Mouse (Mus musculus): ENCODE measurements around the gene Gbp7. TPM values are rescaled to one million over a fixed set of nuclear protein-coding genes. Genes with fewer than 3 reads are reported as not detected.

Gene Gbp7
- total and polyA plus RNA-seq, 3 experiments, result 1.9 to 3.9 TPM; not detected in 1

DNA sequence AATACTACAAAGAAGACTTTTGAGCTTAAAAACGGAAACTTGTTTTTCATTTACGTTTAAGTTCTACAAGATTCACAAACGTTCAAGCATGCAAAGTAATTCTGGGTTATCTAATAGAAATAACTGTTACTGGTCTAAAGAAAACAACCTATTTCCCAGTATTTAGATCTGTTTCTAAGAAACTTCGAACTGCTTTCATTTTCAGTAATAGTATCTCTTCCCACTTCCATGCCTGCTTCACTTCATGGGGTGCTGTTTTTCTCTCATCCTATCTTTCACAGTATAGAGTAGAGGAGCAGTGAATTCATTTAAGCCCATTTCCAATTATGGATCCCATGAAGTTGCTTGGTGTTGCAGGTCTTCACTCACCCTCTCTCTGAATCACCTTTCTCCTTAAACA lies 48.2 kb downstream of the Gbp7 start:
- no peak for TF ChIP-seq KAT2A (conservative IDR thresholded peaks at IDR 0.05; ENCODE audit: low read depth, low read length)
- TF ChIP-seq POLR2AphosphoS5 (IDR thresholded peaks at IDR 0.05; ENCODE audit: borderline replicate concordance, low read depth, low read length), result no peak
- TF ChIP-seq GABPA (IDR thresholded peaks at IDR 0.05; ENCODE audit: low read depth, low read length), result no peak
- TF ChIP-seq USF2 (IDR thresholded peaks at IDR 0.05; ENCODE audit: borderline replicate concordance in 1 of 2, insufficient read depth in 1 of 2, low read depth in 1 of 2, low read length in 2 of 2), result no peak
- TF ChIP-seq TAL1 (IDR thresholded peaks at IDR 0.05; ENCODE audit: low read length), result no peak
- TF ChIP-seq ZC3H11A (IDR thresholded peaks at IDR 0.05; ENCODE audit: low read depth, low read length), result no peak
- no peak for TF ChIP-seq BHLHE40 (IDR thresholded peaks at IDR 0.05; ENCODE audit: borderline replicate concordance, low read depth, low read length)
- TF ChIP-seq RAD21 (IDR thresholded peaks at IDR 0.05; ENCODE audit: low read depth, low read length), result no peak
- Histone ChIP-seq H3K79me2 (ENCODE audit: control insufficient read depth, insufficient read depth, low read length, poor library complexity) (no peaks in the 10 kb centered on the region), H3K9me3 (replicated peaks; ENCODE audit: insufficient read depth, low read length) (no peaks in the 10 kb centered on the region), H3K9ac (ENCODE audit: control insufficient read depth, low read depth, low read length, poor library complexity, severe bottlenecking) (no peak overlapping the region), H3K27ac (ENCODE audit: control insufficient read depth, low read depth, low read length) (no peak overlapping the region), H3K4me3 (ENCODE audit: control insufficient read depth in 1 of 2, insufficient read depth in 1 of 2, low read depth in 2 of 2, low read length in 2 of 2) (no peak overlapping the region), H3K36me3 (ENCODE audit: control insufficient read depth in 1 of 2, insufficient read depth in 2 of 2, low read length in 2 of 2) (no peaks in the 10 kb centered on the region), H3K4me1 (ENCODE audit: control insufficient read depth in 1 of 2, insufficient read depth in 2 of 2, low read length in 2 of 2) (no peaks in the 10 kb centered on the region), H3K27me3 (ENCODE audit: control insufficient read depth in 1 of 2, insufficient read depth in 2 of 2, low read length in 2 of 2) (no peaks in the 10 kb centered on the region)
- DNase-seq (ENCODE audit: low read depth, low spot score), result no peak

DNA sequence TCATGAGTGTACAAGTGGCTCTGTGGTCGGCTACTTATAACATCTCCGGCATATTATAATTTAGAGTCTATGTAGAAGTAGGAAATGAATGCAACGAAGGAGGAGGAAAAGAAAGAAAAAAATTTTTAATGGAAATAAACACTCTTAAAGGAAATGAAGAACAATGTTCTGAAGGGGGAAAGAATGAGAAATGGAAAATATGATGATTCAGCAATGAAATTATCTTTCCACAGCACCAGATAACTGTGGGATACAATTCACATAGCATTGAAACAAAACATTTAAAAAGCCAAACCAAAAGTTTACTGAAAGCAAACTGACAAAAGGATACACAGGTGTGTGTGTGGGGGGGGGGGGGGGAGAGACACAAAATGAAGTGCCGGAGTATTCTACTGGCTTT lies 52.9 kb downstream of the Gbp7 start:
- Histone ChIP-seq H3K4me3 (ENCODE audit: control insufficient read depth in 1 of 2, insufficient read depth in 1 of 2, low read depth in 2 of 2, low read length in 2 of 2) (no peak overlapping the region), H3K9me3 (replicated peaks; ENCODE audit: insufficient read depth, low read length) (no peaks in the 10 kb centered on the region), H3K27ac (ENCODE audit: control insufficient read depth, low read depth, low read length) (no peak overlapping the region), H3K36me3 (ENCODE audit: control insufficient read depth in 1 of 2, insufficient read depth in 2 of 2, low read length in 2 of 2) (no peaks in the 10 kb centered on the region), H3K79me2 (ENCODE audit: control insufficient read depth, insufficient read depth, low read length, poor library complexity) (no peaks in the 10 kb centered on the region), H3K4me1 (ENCODE audit: control insufficient read depth in 1 of 2, insufficient read depth in 2 of 2, low read length in 2 of 2) (no peaks in the 10 kb centered on the region), H3K9ac (ENCODE audit: control insufficient read depth, low read depth, low read length, poor library complexity, severe bottlenecking) (no peak overlapping the region), H3K27me3 (ENCODE audit: control insufficient read depth in 1 of 2, insufficient read depth in 2 of 2, low read length in 2 of 2) (no peaks in the 10 kb centered on the region; a peak in 1 of 4 replicates)
- no peak for DNase-seq (ENCODE audit: low read depth, low spot score)
- TF ChIP-seq BHLHE40 (IDR thresholded peaks at IDR 0.05; ENCODE audit: borderline replicate concordance, low read depth, low read length), result no peak
- no peak for TF ChIP-seq NRF1 (IDR thresholded peaks at IDR 0.05; ENCODE audit: insufficient read depth, low read depth, low read length, poor library complexity, severe bottlenecking)
- no peak for TF ChIP-seq ETS1 (IDR thresholded peaks at IDR 0.05; ENCODE audit: low read depth, low read length)
- no peak for TF ChIP-seq NELFE (IDR thresholded peaks at IDR 0.05; ENCODE audit: low read depth, low read length)
- TF ChIP-seq E2F4 (IDR thresholded peaks at IDR 0.05; ENCODE audit: borderline replicate concordance, low read depth, low read length), result no peak
- TF ChIP-seq HCFC1 (IDR thresholded peaks at IDR 0.05; ENCODE audit: low read depth, low read length), result no peak
- TF ChIP-seq TAL1 (IDR thresholded peaks at IDR 0.05; ENCODE audit: low read length), result no peak
- no peak for TF ChIP-seq GATA1 (IDR thresholded peaks at IDR 0.05; ENCODE audit: low read depth, low read length)
- no peak for TF ChIP-seq ZMIZ1 (IDR thresholded peaks at IDR 0.05; ENCODE audit: low read depth, low read length)

Data from MEL (cell line).